ENCODE assay signal across 28 mouse cellular contexts in genomic region chr8:35227079-35227478, GRCm38 (mm10).
A peak's percentile ranks its signal among the peaks of the same experiment; 100 is the strongest.
DNase-seq lines count a peak whose midpoint lies in the region; ATAC-seq and TF ChIP-seq lines count a peak whose summit lies in the region.
"Had no signal": no experiment of that assay in that cellular context is flagged by ENCODE, and none has a peak within 500 bp of the region (broad histone marks: within the 10 kb centered on the region; RNA-seq: fewer than 3 reads in every experiment).

No protein-coding gene starts in this region.

- no peak for TF ChIP-seq CTCF in lung, adult 2 months (IDR thresholded peaks at IDR 0.05; ENCODE audit: insufficient read depth, low read length)

- no peaks in the 10 kb centered on the region for H3K36me3 ChIP-seq in lung, embryonic 15.5 days
- H3K36me3 ChIP-seq in embryonic facial prominence, embryonic 10.5 days (replicated peaks), result no peaks in the 10 kb centered on the region
- no peaks in the 10 kb centered on the region for H3K36me3 ChIP-seq in embryonic facial prominence, embryonic 11.5 days (replicated peaks; ENCODE audit: control insufficient read depth, insufficient read depth, low read depth, low read length)
- H3K36me3 ChIP-seq: heart, embryonic 13.5 days; liver, embryonic 13.5 days; midbrain, embryonic 15.5 days; neural tube, embryonic 15.5 days had no signal

- H3K4me2 ChIP-seq in lung, embryonic 15.5 days, result no peak overlapping the region
- no peak overlapping the region for H3K4me2 ChIP-seq in embryonic facial prominence, embryonic 11.5 days (ENCODE audit: low read depth, low read length)
- H3K4me2 ChIP-seq: heart, embryonic 13.5 days; hindbrain, embryonic 14.5 days; liver, embryonic 13.5 days; midbrain, embryonic 15.5 days; neural tube, embryonic 15.5 days had no signal

- H3K27ac ChIP-seq in lung, embryonic 15.5 days, result 0 out of 2 replicates have a peak overlapping the region, but pooled peaks have one; percentile 90
- H3K27ac ChIP-seq in embryonic facial prominence, embryonic 10.5 days (replicated peaks), result peak overlapping the region; percentile 12; the same call in 1 of the 2 replicates
- no peak overlapping the region for H3K27ac ChIP-seq in embryonic facial prominence, embryonic 11.5 days (replicated peaks; ENCODE audit: low read depth, low read length)
- H3K27ac ChIP-seq: heart, embryonic 13.5 days; hindbrain, embryonic 14.5 days; liver, embryonic 13.5 days; midbrain, embryonic 15.5 days; neural tube, embryonic 15.5 days had no signal

- no peaks in the 10 kb centered on the region for H3K27me3 ChIP-seq in lung, embryonic 15.5 days
- no peaks in the 10 kb centered on the region for H3K27me3 ChIP-seq in embryonic facial prominence, embryonic 10.5 days (replicated peaks; ENCODE audit: low read depth, poor library complexity, severe bottlenecking)
- H3K27me3 ChIP-seq in embryonic facial prominence, embryonic 11.5 days (ENCODE audit: control insufficient read depth, insufficient read depth, low read length), result no peaks in the 10 kb centered on the region
- H3K27me3 ChIP-seq: heart, embryonic 13.5 days; liver, embryonic 13.5 days; midbrain, embryonic 15.5 days; neural tube, embryonic 15.5 days had no signal

- no peaks in the 10 kb centered on the region; the same call in 1 of the 2 replicates for H3K4me1 ChIP-seq in lung, embryonic 15.5 days
- no peaks in the 10 kb centered on the region for H3K4me1 ChIP-seq in lung, adult 2 months (ENCODE audit: control insufficient read depth, insufficient read depth, low read length)
- H3K4me1 ChIP-seq in embryonic facial prominence, embryonic 10.5 days, result peaks cover 14% of the 10 kb centered on the region
- H3K4me1 ChIP-seq in embryonic facial prominence, embryonic 11.5 days (ENCODE audit: control insufficient read depth, insufficient read depth, low read length), result no peaks in the 10 kb centered on the region
- H3K4me1 ChIP-seq: heart, embryonic 13.5 days; liver, embryonic 13.5 days; midbrain, embryonic 15.5 days had no signal

- ATAC-seq in lung, embryonic 15.5 days (ENCODE audit: borderline replicate concordance, extremely low read depth, low FRiP score, low TSS enrichment), result no peak
- ATAC-seq in embryonic facial prominence, embryonic 11.5 days (replicated peaks; ENCODE audit: insufficient number of reproducible peaks, low FRiP score, low TSS enrichment, low read depth), result 0 out of 2 replicates have a peak, but pooled peaks have one; percentile 39
- ATAC-seq: forebrain, embryonic 16.5 days; intestine, postnatal 0 days; midbrain, embryonic 15.5 days had no signal

- no peaks in the 10 kb centered on the region for H3K9me3 ChIP-seq in lung, embryonic 15.5 days
- H3K9me3 ChIP-seq in embryonic facial prominence, embryonic 10.5 days, result no peaks in the 10 kb centered on the region
- no peaks in the 10 kb centered on the region for H3K9me3 ChIP-seq in embryonic facial prominence, embryonic 11.5 days (replicated peaks; ENCODE audit: control insufficient read depth, low read length)
- H3K9me3 ChIP-seq: heart, embryonic 13.5 days; liver, embryonic 13.5 days; midbrain, embryonic 15.5 days; neural tube, embryonic 15.5 days had no signal

- WGBS in lung, embryonic 15.5 days, result 42% methylated on average over 7 of the region's 7 CpGs
- 58% methylated on average over 7 of the region's 7 CpGs for WGBS in lung, adult 2 months
- 35% methylated on average over 7 of the region's 7 CpGs for WGBS in embryonic facial prominence, embryonic 10.5 days
- 27% methylated on average over 7 of the region's 7 CpGs for WGBS in embryonic facial prominence, embryonic 11.5 days

- DNase-seq in lung, adult 2 months, result no peak
- peak; percentile 50 for DNase-seq in embryonic facial prominence, embryonic 10.5 days (ENCODE audit: low spot score)
- DNase-seq in embryonic facial prominence, embryonic 11.5 days (ENCODE audit: low spot score), result peak; percentile 71
- peak; percentile 49 for DNase-seq in forelimb bud, embryonic 11.5 days (ENCODE audit: low read depth, low spot score)
- DNase-seq in layer of hippocampus, adult 8-10 months (ENCODE audit: low spot score in 2 of 2), result no peak
- DNase-seq in left cerebral cortex, adult 8-10 months (ENCODE audit: low spot score in 2 of 2), result no peak
- DNase-seq: adrenal gland, postnatal 25 days; B cell, adult 2 months; cerebellum, adult 11-12 months; cerebellum, adult 9-11 months; gastrocnemius, postnatal 10 days; heart, postnatal 10 days; kidney, adult 9 months; kidney, postnatal 10 days; layer of hippocampus, adult 9-11 months; liver, embryonic 13.5 days; lung, adult 18-20 months; retina, postnatal 1 day; right cerebral cortex, postnatal 14 days; thymus, adult 2 months had no signal

- H3K4me3 ChIP-seq in lung, embryonic 15.5 days, result no peak overlapping the region
- no peak overlapping the region for H3K4me3 ChIP-seq in lung, adult 2 months (replicated peaks; ENCODE audit: extremely low read depth, low read depth, low read length)
- H3K4me3 ChIP-seq in embryonic facial prominence, embryonic 10.5 days, result no peak overlapping the region
- no peak overlapping the region for H3K4me3 ChIP-seq in embryonic facial prominence, embryonic 11.5 days (ENCODE audit: low read depth, low read length)
- H3K4me3 ChIP-seq: heart, embryonic 13.5 days; liver, embryonic 13.5 days; megakaryocyte, embryonic 14.5 days; midbrain, embryonic 15.5 days; neural tube, embryonic 15.5 days had no signal

- no peak for TF ChIP-seq POLR2A in lung, adult 2 months (IDR thresholded peaks at IDR 0.05; ENCODE audit: borderline replicate concordance, extremely low read depth, low read depth, low read length)

- H3K9ac ChIP-seq in lung, embryonic 15.5 days, result no peak overlapping the region
- H3K9ac ChIP-seq in embryonic facial prominence, embryonic 11.5 days (replicated peaks; ENCODE audit: low read length), result no peak overlapping the region
- H3K9ac ChIP-seq: heart, embryonic 13.5 days; hindbrain, embryonic 14.5 days; liver, embryonic 13.5 days; midbrain, embryonic 15.5 days; neural tube, embryonic 15.5 days had no signal

Comparison
In these comparisons a context has a peak if more than half of its experiments do, and no peak if none do; other contexts are left out.
1. DNase-seq: peak in embryonic facial prominence, embryonic 10.5 days (single experiment), embryonic facial prominence, embryonic 11.5 days (single experiment) and forelimb bud, embryonic 11.5 days (single experiment); none in lung, adult 2 months (single experiment), layer of hippocampus, adult 8-10 months (0 of 2) and left cerebral cortex, adult 8-10 months (0 of 2).